Mouse (Mus musculus): Measurements from ENCODE around the gene Slco6d1. TPM values are rescaled to one million over a fixed set of nuclear protein-coding genes. Genes with fewer than 3 reads are reported as not detected.

Gene Slco6d1
- polyA plus RNA-seq, 1 experiment from 2014 or later = not detected

Small RNA genes lying within 50 kb of the gene (microRNA-seq; reads per million reads assigned to microRNA genes)
- not detected for gene Gm26134
